Mouse (Mus musculus): Measurements from ENCODE around the gene Ildr2.

Gene Ildr2

GRCm38 (mm10) chr1:166253898-166254894 is at the start of gene Ildr2:
Ildr2 (plus strand) TSS chr1:166254139.
- no peak for DNase-seq

DNA sequence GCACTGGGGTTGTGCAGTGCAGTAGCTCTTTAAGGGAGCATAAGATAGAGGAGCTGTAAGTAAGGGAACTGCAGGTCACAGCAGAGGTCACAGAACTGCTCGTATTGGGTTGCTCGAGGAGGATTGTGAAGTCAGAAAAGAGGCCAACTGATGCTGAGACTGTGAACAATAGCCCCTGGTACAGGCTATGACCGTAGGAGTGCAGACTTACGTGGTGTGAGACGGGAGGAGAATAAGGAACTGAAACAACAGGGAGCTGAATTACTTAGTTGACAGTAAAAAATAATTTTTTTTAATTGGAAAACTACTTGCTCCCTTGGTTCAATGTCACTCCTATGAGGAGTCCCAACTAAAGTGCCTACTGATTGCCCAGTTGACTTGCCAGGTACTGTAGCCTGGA is 49.8 kb upstream of the Ildr2 start:
- DNase-seq: no peak

- DNase-seq: no peak
These were observed 48.8 kb upstream of the Ildr2 start for GRCm38 (mm10) chr1:166205159-166205558.

DNA sequence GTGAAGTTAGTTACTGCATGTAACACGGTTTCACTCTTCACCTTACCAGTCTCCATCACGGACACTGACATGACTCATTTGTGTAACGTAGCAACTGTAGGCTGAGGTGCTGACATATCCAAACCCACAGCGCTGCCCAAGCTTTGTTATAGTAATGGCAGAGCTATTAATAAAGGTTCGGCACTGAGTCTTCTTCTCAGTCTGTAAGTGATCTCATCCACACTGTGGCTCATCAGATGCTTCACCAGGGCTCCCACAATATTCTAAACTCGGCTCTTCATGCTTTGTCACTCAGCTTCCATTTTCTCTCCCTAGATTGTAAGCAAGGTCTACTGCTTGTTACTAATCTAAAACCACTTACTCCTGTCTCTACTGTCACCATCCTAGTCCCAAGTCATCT is 44.6 kb upstream of the Ildr2 start:
- no peak for DNase-seq

DNA sequence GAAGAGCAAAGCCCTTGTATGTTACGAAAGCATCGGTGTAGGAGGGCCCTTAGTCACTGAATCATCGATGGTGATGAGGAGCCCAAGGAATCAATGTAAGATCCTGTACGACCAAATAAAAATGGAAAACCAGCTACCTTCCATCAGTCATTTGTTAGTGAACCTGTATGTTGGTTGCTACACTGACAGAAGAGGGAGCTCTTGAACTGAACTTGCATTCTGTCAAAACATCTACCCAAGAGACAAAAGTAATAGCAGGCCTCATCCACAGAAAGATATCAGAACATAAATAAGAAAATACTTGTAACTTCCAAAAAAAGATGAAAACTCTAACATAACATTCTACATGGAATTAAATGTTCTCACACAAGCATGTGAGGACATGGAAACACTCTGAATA is 39.8 kb upstream of the Ildr2 start:
- DNase-seq: no peak

- DNase-seq: no peak
These were observed 15.5 kb upstream of the Ildr2 start, which contains the start of gene Mael for GRCm38 (mm10) chr1:166238315-166238969. Mael (minus strand) TSS chr1:166238747.

DNA sequence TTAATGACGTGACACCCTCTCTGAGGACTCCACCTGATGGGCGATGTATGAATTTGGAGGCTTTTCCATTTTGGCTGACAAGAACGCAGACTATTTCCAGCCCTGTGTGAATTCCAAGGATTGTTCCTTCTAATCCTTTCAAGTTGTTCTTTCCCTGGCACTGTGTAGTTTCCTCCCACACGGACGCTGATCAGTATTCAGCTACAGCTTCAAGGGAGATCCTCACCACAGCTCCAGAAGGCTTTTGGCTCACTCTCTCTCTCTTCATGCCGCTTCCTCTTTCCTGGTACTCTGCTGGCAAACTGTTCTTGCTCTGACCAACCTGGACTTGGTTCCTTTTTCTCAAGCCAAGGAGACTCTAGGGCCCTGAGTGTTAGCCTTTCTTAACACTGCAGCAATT is 9.7 kb upstream of the Ildr2 start:
- no peak for DNase-seq

DNA sequence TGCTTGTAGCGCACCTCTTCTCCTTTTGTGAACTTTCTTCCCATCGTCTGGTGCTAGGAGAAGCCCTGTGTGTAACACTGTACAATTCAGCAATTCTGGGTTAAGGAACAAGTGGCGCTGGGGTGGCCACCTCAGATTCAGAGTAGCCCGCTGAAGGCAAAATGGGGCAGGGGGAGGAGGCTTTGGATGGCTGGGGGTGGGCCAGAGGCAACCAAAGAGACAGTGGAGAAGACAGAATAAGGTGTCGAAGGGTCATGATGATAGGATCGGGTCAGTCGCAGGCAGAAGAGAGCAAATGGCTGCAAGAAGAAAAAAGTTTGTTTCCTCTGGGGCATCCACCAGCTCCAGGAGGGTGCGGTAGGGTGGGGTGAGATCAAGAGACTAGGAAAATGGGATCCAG is 1.2 kb downstream of the Ildr2 start:
- no peak for DNase-seq

GRCm38 (mm10) chr1:166255651-166256050 is 1.7 kb downstream of the Ildr2 start:
- no peak for DNase-seq

- DNase-seq: no peak
These were observed 2.4 kb downstream of the Ildr2 start for GRCm38 (mm10) chr1:166256302-166256701.

GRCm38 (mm10) chr1:166256898-166257297 is 3.0 kb downstream of the Ildr2 start:
- DNase-seq: no peak

- DNase-seq: no peak
These were observed 5.6 kb downstream of the Ildr2 start for GRCm38 (mm10) chr1:166259526-166259925.

DNA sequence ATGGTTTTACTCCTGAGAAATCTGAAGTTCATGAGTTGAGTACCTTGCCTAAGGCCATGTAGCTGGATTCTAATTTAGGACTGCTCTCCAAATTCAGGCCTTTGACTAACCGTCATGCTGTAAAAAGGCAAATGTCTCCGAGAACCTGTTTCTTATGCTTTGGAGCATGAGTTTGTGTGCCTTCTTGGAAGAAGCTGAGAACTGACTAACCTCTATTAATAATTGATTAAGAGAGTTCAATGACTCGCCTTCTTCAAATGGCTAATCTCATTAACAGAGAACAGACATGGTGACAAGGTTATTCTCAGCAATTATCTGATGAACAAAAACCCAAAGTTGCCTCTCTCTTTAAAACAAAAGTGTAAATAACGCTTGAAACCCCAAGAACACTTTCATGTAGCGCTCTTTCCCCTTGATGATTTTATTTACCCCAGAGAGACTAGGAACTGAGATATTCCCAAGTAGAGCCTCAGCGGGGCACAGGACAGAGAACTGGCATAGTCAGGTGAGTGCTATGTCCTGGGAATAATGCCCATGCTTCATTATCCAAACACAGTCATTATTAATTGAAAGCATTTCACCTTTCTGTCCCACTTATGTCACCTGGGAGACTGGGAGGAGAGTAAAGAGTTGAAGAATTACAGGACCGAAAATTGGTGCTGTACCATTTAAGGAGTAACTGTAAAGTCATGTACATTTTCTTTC is 12.2 kb downstream of the Ildr2 start:
- no peak for DNase-seq

GRCm38 (mm10) chr1:166266918-166267317 is 13.0 kb downstream of the Ildr2 start:
- DNase-seq: no peak

DNA sequence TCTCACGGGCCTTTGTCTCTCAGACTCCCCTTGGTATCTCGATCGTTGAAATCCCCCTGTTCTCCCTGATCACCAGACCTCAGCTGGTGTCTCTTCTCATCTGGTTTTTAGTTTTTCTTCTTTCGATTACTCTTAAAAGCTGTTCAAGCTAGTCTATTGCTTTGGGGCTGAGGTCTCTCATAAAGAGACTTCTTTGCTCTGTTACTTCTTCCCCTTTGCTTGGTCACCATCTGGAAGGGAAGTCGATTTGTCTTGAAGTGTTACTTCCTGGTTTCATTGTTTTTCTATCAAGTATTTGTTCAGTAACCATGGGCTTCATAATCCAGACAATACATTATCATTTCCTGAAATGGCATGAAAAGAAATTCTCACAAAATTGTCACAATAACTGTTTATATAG is 14.3 kb downstream of the Ildr2 start:
- no peak for DNase-seq

GRCm38 (mm10) chr1:166278786-166279185 is 24.8 kb downstream of the Ildr2 start:
- DNase-seq: no peak

- no peak for DNase-seq
These were observed 25.8 kb downstream of the Ildr2 start for GRCm38 (mm10) chr1:166279580-166280206.

DNA sequence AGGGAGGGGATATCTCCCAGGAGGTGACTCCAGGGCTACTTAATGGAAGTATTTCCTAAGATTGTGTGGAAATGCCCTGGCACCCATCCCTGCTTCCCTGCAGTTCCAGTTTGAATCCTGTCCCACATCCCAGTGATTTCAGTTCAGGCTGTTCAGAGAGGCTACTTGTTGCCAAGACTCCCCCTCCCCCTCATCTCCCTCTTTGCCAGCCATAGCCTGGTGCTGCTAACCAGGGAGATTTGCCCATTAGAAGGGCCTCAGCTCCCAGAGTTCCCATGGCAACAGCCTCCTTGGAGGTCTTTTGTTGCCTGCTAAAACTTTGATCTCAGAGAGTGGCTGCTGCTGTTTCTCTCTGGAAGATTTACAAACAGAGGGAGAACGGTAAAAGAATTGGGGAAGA is 26.6 kb downstream of the Ildr2 start:
- DNase-seq: no peak

DNA sequence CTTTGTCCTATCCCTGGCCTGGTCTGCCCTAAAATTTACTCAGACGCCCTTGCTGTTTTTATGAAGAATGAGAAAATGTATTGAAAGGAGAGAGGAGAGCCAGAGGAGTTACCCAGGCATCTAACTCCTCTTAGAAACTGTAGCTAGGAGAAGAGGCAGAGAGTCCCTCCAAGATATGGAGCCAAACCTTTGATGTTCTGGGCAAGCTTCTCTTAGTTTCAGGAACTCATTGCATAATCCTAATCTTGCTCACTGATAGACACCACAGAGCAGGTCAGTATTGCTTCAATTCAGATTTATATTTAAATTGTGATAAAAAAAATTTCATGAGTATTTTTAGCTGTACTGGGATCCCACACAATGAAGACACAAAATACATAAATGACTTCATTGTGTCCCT is 27.3 kb downstream of the Ildr2 start:
- no peak for DNase-seq

- no peak for DNase-seq
These were observed 27.9 kb downstream of the Ildr2 start for GRCm38 (mm10) chr1:166281836-166282235.

- DNase-seq: no peak
These were observed 28.8 kb downstream of the Ildr2 start for GRCm38 (mm10) chr1:166282597-166283210.

- DNase-seq: no peak
These were observed 29.5 kb downstream of the Ildr2 start for GRCm38 (mm10) chr1:166283451-166283850.

Measured in B cell, adult 2 months (primary cell).